Mouse (Mus musculus): ENCODE data around the gene Setd2.

DNA sequence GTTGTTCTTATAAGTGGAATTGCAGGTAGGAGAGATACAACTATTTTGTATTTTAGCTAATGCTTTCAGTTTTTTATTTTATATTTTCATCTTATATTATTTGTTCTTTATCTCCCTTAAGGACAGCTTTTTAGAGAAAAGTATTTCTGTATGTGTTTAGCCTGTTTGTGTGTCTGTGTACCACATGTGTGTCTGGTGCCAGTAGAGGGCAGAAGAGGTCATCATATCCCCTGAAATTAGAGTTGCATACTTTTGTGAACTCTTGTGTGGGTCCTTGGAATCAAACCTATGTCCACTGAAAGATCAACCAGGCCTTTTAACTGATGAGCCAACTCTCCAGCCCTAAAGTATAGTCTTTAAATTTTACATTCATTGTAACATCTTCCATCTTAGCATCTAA is 35.9 kb downstream of the Setd2 start:
- TF ChIP-seq GATA1 (IDR thresholded peaks at IDR 0.05; ENCODE audit: low read length), result no peak
- TF ChIP-seq TAL1 (IDR thresholded peaks at IDR 0.05; ENCODE audit: low read length), result no peak

All from erythroblast, embryonic 14.5 days (primary cell).